In genomic region chrX:101428785-101429141, GRCm38 (mm10) we compare ENCODE assay signal across 8 mouse cellular contexts. TPM values are rescaled to one million over a fixed set of nuclear protein-coding genes. Genes with fewer than 3 reads are reported as not detected.
A peak's percentile ranks its signal among the peaks of the same experiment; 100 is the strongest.
DNase-seq lines count a peak whose midpoint lies in the region; ATAC-seq lines count a peak whose summit lies in the region.

No protein-coding gene starts in this region.

- DNase-seq in heart, adult 8-10 months (ENCODE audit: low spot score): no peak
- peak; percentile 42 for DNase-seq in cerebellum, adult 9-10 months
- no peak for DNase-seq in midbrain, embryonic 11.5 days (ENCODE audit: low spot score, missing footprints)
- no peak for DNase-seq in adrenal gland, postnatal 36 days
- DNase-seq in thymus, postnatal 0 days (ENCODE audit: low spot score): no peak

- H3K4me1 ChIP-seq in heart, embryonic 14.5 days (ENCODE audit: control insufficient read depth in 2 of 2, insufficient read depth in 2 of 2, low read length in 2 of 2): peaks cover 0 to 5% of the 10 kb centered on the region in 2 experiments; a peak in 2 of 4 replicates
- 0 out of 2 replicates have a peak, but pooled peaks cover 3% of the 10 kb centered on the region for H3K4me1 ChIP-seq in hindbrain, embryonic 12.5 days
- H3K4me1 ChIP-seq in midbrain, embryonic 11.5 days (ENCODE audit: control insufficient read depth, insufficient read depth, low read length): no peaks in the 10 kb centered on the region; the same call in 1 of the 2 replicates

- peak overlapping the region; percentile 89 to 99 for H3K27ac ChIP-seq in heart, embryonic 14.5 days (replicated peaks in 1 of 2; ENCODE audit: control insufficient read depth in 1 of 2, insufficient read depth in 1 of 2, low read depth in 2 of 2, low read length in 2 of 2)
- peak overlapping the region; percentile 89 for H3K27ac ChIP-seq in hindbrain, embryonic 12.5 days
- peak overlapping the region; percentile 76 for H3K27ac ChIP-seq in midbrain, embryonic 11.5 days (ENCODE audit: low read depth, low read length)

- no peaks in the 10 kb centered on the region for H3K9me3 ChIP-seq in heart, embryonic 14.5 days (ENCODE audit: control insufficient read depth, low read length)
- no peaks in the 10 kb centered on the region for H3K9me3 ChIP-seq in hindbrain, embryonic 12.5 days (replicated peaks)
- no peaks in the 10 kb centered on the region for H3K9me3 ChIP-seq in midbrain, embryonic 11.5 days (ENCODE audit: control insufficient read depth, low read length)

- H3K4me3 ChIP-seq in heart, embryonic 14.5 days (ENCODE audit: control insufficient read depth in 1 of 2, insufficient read depth in 1 of 2, low read depth in 1 of 2, low read length in 2 of 2): peak overlapping the region; percentile 64 to 69; a peak in 3 of 4 replicates
- peak overlapping the region; percentile 58 for H3K4me3 ChIP-seq in hindbrain, embryonic 12.5 days
- peak overlapping the region; percentile 56 for H3K4me3 ChIP-seq in midbrain, embryonic 11.5 days (ENCODE audit: low read depth, low read length)

- 22% methylated on average over 7 of the region's 7 CpGs for WGBS in heart, embryonic 14.5 days
- 28% methylated on average over 7 of the region's 7 CpGs for WGBS in hindbrain, embryonic 12.5 days
- WGBS in midbrain, embryonic 11.5 days: 28% methylated on average over 7 of the region's 7 CpGs

- H3K4me2 ChIP-seq in heart, embryonic 14.5 days (ENCODE audit: low read length): peak overlapping the region; percentile 59
- H3K4me2 ChIP-seq in hindbrain, embryonic 12.5 days (replicated peaks): peak overlapping the region; percentile 45
- peak overlapping the region; percentile 40 for H3K4me2 ChIP-seq in midbrain, embryonic 11.5 days

- peak overlapping the region; percentile 59 for H3K9ac ChIP-seq in heart, embryonic 14.5 days (ENCODE audit: low read length)
- H3K9ac ChIP-seq in hindbrain, embryonic 12.5 days: peak overlapping the region; percentile 23; the same call in 1 of the 2 replicates
- peak overlapping the region; percentile 49 for H3K9ac ChIP-seq in midbrain, embryonic 11.5 days (ENCODE audit: low read length)

- peaks cover 20% of the 10 kb centered on the region for H3K36me3 ChIP-seq in heart, embryonic 14.5 days (ENCODE audit: control insufficient read depth, insufficient read depth, low read length)
- no peaks in the 10 kb centered on the region; the same call in 1 of the 2 replicates for H3K36me3 ChIP-seq in hindbrain, embryonic 12.5 days
- 0 out of 2 replicates have a peak, but pooled peaks cover 2% of the 10 kb centered on the region for H3K36me3 ChIP-seq in midbrain, embryonic 11.5 days (ENCODE audit: control insufficient read depth, insufficient read depth, low read length)

- no peaks in the 10 kb centered on the region for H3K27me3 ChIP-seq in heart, embryonic 14.5 days (ENCODE audit: control insufficient read depth, insufficient read depth, low read length)
- peaks cover 3% of the 10 kb centered on the region; the same call in 1 of the 2 replicates for H3K27me3 ChIP-seq in hindbrain, embryonic 12.5 days
- H3K27me3 ChIP-seq in midbrain, embryonic 11.5 days (ENCODE audit: control insufficient read depth, insufficient read depth, low read length): no peaks in the 10 kb centered on the region

- no peak for ATAC-seq in heart, embryonic 14.5 days (ENCODE audit: insufficient number of reproducible peaks, insufficient read depth, low FRiP score, low read depth)
- ATAC-seq in CD4-positive, CD25-positive, alpha-beta regulatory T cell, adult 4 months: peak; percentile 0
- peak; percentile 14 for ATAC-seq in hindbrain, embryonic 12.5 days (ENCODE audit: low FRiP score)
- no peak; the same call in 1 of the 2 replicates for ATAC-seq in midbrain, embryonic 11.5 days (ENCODE audit: low FRiP score)

RNA-seq across cellular contexts. Expression of gene Nono, which starts 0.4 kb away (rescaled TPM):
- polyA plus RNA-seq in heart, embryonic 14.5 days (2014; fragmentation: Nextera tagmentation; extraction: Ambion mirVana): 223 and 243 TPM in 2 replicates
- 10 to 100 TPM; 52.5 to 70.1 (median 58.9) TPM for total RNA-seq in heart, adult 8-10 months (2022)
- polyA plus RNA-seq in CD4-positive, CD25-positive, alpha-beta regulatory T cell, adult 4 months (2017; shearing (Covaris generic)): 100 to 1,000 TPM; 348 to 429 TPM
- polyA plus RNA-seq in hindbrain, embryonic 12.5 days (2016; fragmentation: Nextera tagmentation; extraction: Ambion mirVana): 502 and 525 TPM in 2 replicates
- polyA plus RNA-seq in midbrain, embryonic 11.5 days (2014; fragmentation: Nextera tagmentation; extraction: Ambion mirVana): 700 and 727 TPM in 2 replicates
- total RNA-seq in adrenal gland, postnatal 36 days (2021): 100 to 1,000 TPM; 185 to 193 TPM
- polyA plus RNA-seq in thymus, postnatal 0 days (2015; fragmentation: Nextera tagmentation; extraction: Ambion mirVana): 313 and 367 TPM in 2 replicates

RNA-seq across cellular contexts. Expression of gene Zmym3, which starts 8.1 kb away (rescaled TPM):
- 22.8 and 26.4 TPM in 2 replicates for polyA plus RNA-seq in heart, embryonic 14.5 days (2014; fragmentation: Nextera tagmentation; extraction: Ambion mirVana)
- 10 to 100 TPM; 10.2 to 21.5 (median 16.2) TPM for total RNA-seq in heart, adult 8-10 months (2022)
- polyA plus RNA-seq in CD4-positive, CD25-positive, alpha-beta regulatory T cell, adult 4 months (2017; shearing (Covaris generic)): 10 to 100 TPM; 13.1 to 21.1 TPM
- polyA plus RNA-seq in hindbrain, embryonic 12.5 days (2016; fragmentation: Nextera tagmentation; extraction: Ambion mirVana): 43.5 and 52.6 TPM in 2 replicates
- 17.0 and 20.4 TPM in 2 replicates for polyA plus RNA-seq in midbrain, embryonic 11.5 days (2014; fragmentation: Nextera tagmentation; extraction: Ambion mirVana)
- 10 to 100 TPM; 65.0 to 66.3 TPM for total RNA-seq in adrenal gland, postnatal 36 days (2021)
- polyA plus RNA-seq in thymus, postnatal 0 days (2015; fragmentation: Nextera tagmentation; extraction: Ambion mirVana): 23.9 and 26.8 TPM in 2 replicates

RNA-seq across cellular contexts. Expression of gene Itgb1bp2, which starts 20.1 kb away (rescaled TPM):
- 84.4 and 93.9 TPM in 2 replicates for polyA plus RNA-seq in heart, embryonic 14.5 days (2014; fragmentation: Nextera tagmentation; extraction: Ambion mirVana)
- 100 to 1,000 TPM; 154 to 226 (median 179) TPM for total RNA-seq in heart, adult 8-10 months (2022)
- 1 to 10 TPM in 1 of 2 experiments, under 1 TPM in 1; 0.98 to 1.2 TPM for polyA plus RNA-seq in CD4-positive, CD25-positive, alpha-beta regulatory T cell, adult 4 months (2017; shearing (Covaris generic))
- 3.7 and 7.5 TPM in 2 replicates for polyA plus RNA-seq in hindbrain, embryonic 12.5 days (2016; fragmentation: Nextera tagmentation; extraction: Ambion mirVana)
- polyA plus RNA-seq in midbrain, embryonic 11.5 days (2014; fragmentation: Nextera tagmentation; extraction: Ambion mirVana): 1.1 and 1.9 TPM in 2 replicates
- under 1 TPM; 0.63 to 0.66 TPM for total RNA-seq in adrenal gland, postnatal 36 days (2021)
- 1.1 and 1.2 TPM in 2 replicates for polyA plus RNA-seq in thymus, postnatal 0 days (2015; fragmentation: Nextera tagmentation; extraction: Ambion mirVana)

RNA-seq across cellular contexts. Expression of gene Gjb1, which starts 52.6 kb away (rescaled TPM):
- not detected in 2 replicates for polyA plus RNA-seq in heart, embryonic 14.5 days (2014; fragmentation: Nextera tagmentation; extraction: Ambion mirVana)
- not detected for total RNA-seq in heart, adult 8-10 months (2022)
- not detected for polyA plus RNA-seq in CD4-positive, CD25-positive, alpha-beta regulatory T cell, adult 4 months (2017; shearing (Covaris generic))
- 0.22 and 0.60 TPM in 2 replicates for polyA plus RNA-seq in hindbrain, embryonic 12.5 days (2016; fragmentation: Nextera tagmentation; extraction: Ambion mirVana)
- polyA plus RNA-seq in midbrain, embryonic 11.5 days (2014; fragmentation: Nextera tagmentation; extraction: Ambion mirVana): not detected in 2 replicates
- total RNA-seq in adrenal gland, postnatal 36 days (2021): under 1 TPM in 1 of 2 experiments, not detected in 1; 0.20 TPM
- polyA plus RNA-seq in thymus, postnatal 0 days (2015; fragmentation: Nextera tagmentation; extraction: Ambion mirVana): 0.09 TPM in 1 of 2 replicates, not detected in the other

Comparison
In these comparisons a context has a peak if more than half of its experiments do, and no peak if none do; other contexts are left out.
1. ATAC-seq: peak in CD4-positive, CD25-positive, alpha-beta regulatory T cell, adult 4 months (single experiment) and hindbrain, embryonic 12.5 days (single experiment); none in heart, embryonic 14.5 days (single experiment) and midbrain, embryonic 11.5 days (single experiment).
2. RNA of gene Itgb1bp2, which starts 20.1 kb away (polyA plus RNA-seq): 84.4 to 93.9 TPM in heart, embryonic 14.5 days; 3.7 to 7.5 TPM in hindbrain, embryonic 12.5 days, 1.1 to 1.9 TPM in midbrain, embryonic 11.5 days, 0.98 to 1.2 TPM in CD4-positive, CD25-positive, alpha-beta regulatory T cell, adult 4 months and 1.1 to 1.2 TPM in thymus, postnatal 0 days; every median in the first group is over 10 times any median in the second.
3. Peak in every context shown above with its lines, with median percentiles within 50 percentile points of each other: H3K27ac ChIP-seq, H3K4me2 ChIP-seq, H3K4me3 ChIP-seq and H3K9ac ChIP-seq.